Mouse (Mus musculus): Measurements from ENCODE around the gene Olfr190. TPM values are rescaled to one million over a fixed set of nuclear protein-coding genes. Genes with fewer than 3 reads are reported as not detected.
"Not testable (repeated sequence)": the region's sequence is repeated elsewhere in the genome, so short reads cannot be mapped to it uniquely, and the experiment has no call there.

Olfr190 gene
- polyA plus RNA-seq, 1 experiment from 2014 or later: not detected

GRCm38 (mm10) chr16:59049286-59049685 is 28.5 kb downstream of the Olfr190 start:
- H3K9ac ChIP-seq (ENCODE audit: low read depth, low read length); H3K36me3 ChIP-seq (ENCODE audit: control insufficient read depth, insufficient read depth, low read length); H3K4me2 ChIP-seq (ENCODE audit: low read length); H3K27me3 ChIP-seq (replicated peaks; ENCODE audit: control insufficient read depth, insufficient read depth, low read length); H3K4me3 ChIP-seq (ENCODE audit: low read length); H3K4me1 ChIP-seq (ENCODE audit: control insufficient read depth, insufficient read depth, low read depth, low read length); H3K27ac ChIP-seq (ENCODE audit: low read depth, low read length); ATAC-seq; H3K9me3 ChIP-seq (ENCODE audit: control insufficient read depth, low read length): not testable (repeated sequence)
- WGBS: 96% methylated on average over 2 of the region's 2 CpGs

GRCm38 (mm10) chr16:59048860-59049259 is 28.9 kb downstream of the Olfr190 start:
- Histone ChIP-seq H3K4me1 (ENCODE audit: control insufficient read depth, insufficient read depth, low read depth, low read length) (no peaks in the 10 kb centered on the region), H3K4me3 (ENCODE audit: low read length) (no peak overlapping the region), H3K9ac (ENCODE audit: low read depth, low read length) (no peak overlapping the region), H3K36me3 (ENCODE audit: control insufficient read depth, insufficient read depth, low read length) (no peaks in the 10 kb centered on the region), H3K9me3 (ENCODE audit: control insufficient read depth, low read length) (no peaks in the 10 kb centered on the region), H3K4me2 (ENCODE audit: low read length) (no peak overlapping the region), H3K27ac (ENCODE audit: low read depth, low read length) (no peak overlapping the region), H3K27me3 (replicated peaks; ENCODE audit: control insufficient read depth, insufficient read depth, low read length) (no peaks in the 10 kb centered on the region)
- WGBS: 84% methylated on average over 1 of the region's 1 CpGs
- ATAC-seq: no peak

- no peak overlapping the region for H3K4me3 ChIP-seq (ENCODE audit: low read length)
- ATAC-seq: no peak
These were observed 30.2 kb downstream of the Olfr190 start for GRCm38 (mm10) chr16:59047579-59047978.

GRCm38 (mm10) chr16:59045835-59046234 is 32.0 kb downstream of the Olfr190 start:
- H3K27ac ChIP-seq (ENCODE audit: low read depth, low read length): no peak overlapping the region
- no peak overlapping the region for H3K4me3 ChIP-seq (ENCODE audit: low read length)
- WGBS: 84% methylated on average over 3 of the region's 3 CpGs
- H3K9ac ChIP-seq (ENCODE audit: low read depth, low read length): no peak overlapping the region
- no peaks in the 10 kb centered on the region for H3K4me1 ChIP-seq (ENCODE audit: control insufficient read depth, insufficient read depth, low read depth, low read length)
- no peaks in the 10 kb centered on the region for H3K9me3 ChIP-seq (ENCODE audit: control insufficient read depth, low read length)
- H3K36me3 ChIP-seq (ENCODE audit: control insufficient read depth, insufficient read depth, low read length): no peaks in the 10 kb centered on the region
- no peak overlapping the region for H3K4me2 ChIP-seq (ENCODE audit: low read length)
- ATAC-seq: no peak
- H3K27me3 ChIP-seq (replicated peaks; ENCODE audit: control insufficient read depth, insufficient read depth, low read length): no peaks in the 10 kb centered on the region

More at GRCm38 (mm10) chr16:59047579-59047978, 30.2 kb downstream of the Olfr190 start:
- H3K4me1 ChIP-seq (ENCODE audit: control insufficient read depth, insufficient read depth, low read depth, low read length): no peaks in the 10 kb centered on the region
- no peak overlapping the region for H3K27ac ChIP-seq (ENCODE audit: low read depth, low read length)
- 54% methylated on average over 4 of the region's 4 CpGs for WGBS
- no peak overlapping the region for H3K9ac ChIP-seq (ENCODE audit: low read depth, low read length)
- H3K36me3 ChIP-seq (ENCODE audit: control insufficient read depth, insufficient read depth, low read length): no peaks in the 10 kb centered on the region
- no peaks in the 10 kb centered on the region for H3K9me3 ChIP-seq (ENCODE audit: control insufficient read depth, low read length)
- no peaks in the 10 kb centered on the region for H3K27me3 ChIP-seq (replicated peaks; ENCODE audit: control insufficient read depth, insufficient read depth, low read length)
- H3K4me2 ChIP-seq (ENCODE audit: low read length): no peak overlapping the region

GRCm38 (mm10) chr16:59039710-59040109 is 38.1 kb downstream of the Olfr190 start, which contains the start of gene Olfr187:
Olfr187 (minus strand) TSS chr16:59039767.
- H3K4me3 ChIP-seq (ENCODE audit: low read length): no peak within 1 kb of the TSS
- ATAC-seq: no peak
- no peak within 1 kb of the TSS for H3K4me2 ChIP-seq (ENCODE audit: low read length)
- WGBS: 86% methylated on average over 7 of the region's 7 CpGs
- no peaks in the 10 kb centered on the region for H3K27me3 ChIP-seq (replicated peaks; ENCODE audit: control insufficient read depth, insufficient read depth, low read length)
- H3K36me3 ChIP-seq (ENCODE audit: control insufficient read depth, insufficient read depth, low read length): no peaks in the 10 kb centered on the region
- no peak within 1 kb of the TSS for H3K9ac ChIP-seq (ENCODE audit: low read depth, low read length)
- H3K27ac ChIP-seq (ENCODE audit: low read depth, low read length): no peak within 1 kb of the TSS
- no peaks in the 10 kb centered on the region for H3K4me1 ChIP-seq (ENCODE audit: control insufficient read depth, insufficient read depth, low read depth, low read length)
- no peaks in the 10 kb centered on the region for H3K9me3 ChIP-seq (ENCODE audit: control insufficient read depth, low read length)

GRCm38 (mm10) chr16:59030191-59030590 is 47.6 kb downstream of the Olfr190 start, which contains the start of gene Olfr186:
Olfr186 (minus strand) TSS chr16:59030291.
- Histone ChIP-seq H3K9ac (ENCODE audit: low read depth, low read length) (no peak within 1 kb of the TSS), H3K4me1 (ENCODE audit: control insufficient read depth, insufficient read depth, low read depth, low read length) (no peaks in the 10 kb centered on the region), H3K27me3 (replicated peaks; ENCODE audit: control insufficient read depth, insufficient read depth, low read length) (no peaks in the 10 kb centered on the region), H3K36me3 (ENCODE audit: control insufficient read depth, insufficient read depth, low read length) (no peaks in the 10 kb centered on the region), H3K9me3 (ENCODE audit: control insufficient read depth, low read length) (no peaks in the 10 kb centered on the region), H3K4me2 (ENCODE audit: low read length) (no peak within 1 kb of the TSS), H3K4me3 (ENCODE audit: low read length) (no peak within 1 kb of the TSS), H3K27ac (ENCODE audit: low read depth, low read length) (no peak within 1 kb of the TSS)
- WGBS: 91% methylated on average over 4 of the region's 4 CpGs
- no peak for ATAC-seq

Other genes with a start within 250 kb of the Olfr190 start
- not detected in 2 replicates for gene Olfr177, start 203.2 kb downstream of the Olfr190 start, polyA plus RNA-seq (2015; fragmentation: Nextera tagmentation; extraction: Ambion mirVana)
- not detected in 2 replicates for gene Olfr178, start 185.9 kb downstream of the Olfr190 start, polyA plus RNA-seq (2015; fragmentation: Nextera tagmentation; extraction: Ambion mirVana)
- gene Olfr181, start 149.2 kb downstream of the Olfr190 start, polyA plus RNA-seq (2015; fragmentation: Nextera tagmentation; extraction: Ambion mirVana): not detected in 2 replicates
- gene Olfr180, start 148.6 kb downstream of the Olfr190 start, polyA plus RNA-seq (2015; fragmentation: Nextera tagmentation; extraction: Ambion mirVana): not detected in 2 replicates
- gene Olfr183, start 82.6 kb downstream of the Olfr190 start, polyA plus RNA-seq (2015; fragmentation: Nextera tagmentation; extraction: Ambion mirVana): not detected in 2 replicates
- not detected in 2 replicates for gene Olfr186, start 47.7 kb downstream of the Olfr190 start, polyA plus RNA-seq (2015; fragmentation: Nextera tagmentation; extraction: Ambion mirVana)
- gene Olfr187, start 38.2 kb downstream of the Olfr190 start, polyA plus RNA-seq (2015; fragmentation: Nextera tagmentation; extraction: Ambion mirVana): not detected in 2 replicates
- not detected in 2 replicates for gene Olfr191, start 11.8 kb upstream of the Olfr190 start, polyA plus RNA-seq (2015; fragmentation: Nextera tagmentation; extraction: Ambion mirVana)
- gene Olfr193, start 33.9 kb upstream of the Olfr190 start, polyA plus RNA-seq (2015; fragmentation: Nextera tagmentation; extraction: Ambion mirVana): not detected in 2 replicates
- not detected in 2 replicates for gene Olfr194, start 43.1 kb upstream of the Olfr190 start, polyA plus RNA-seq (2015; fragmentation: Nextera tagmentation; extraction: Ambion mirVana)
- not detected in 2 replicates for gene Olfr195, start 69.0 kb upstream of the Olfr190 start, polyA plus RNA-seq (2015; fragmentation: Nextera tagmentation; extraction: Ambion mirVana)
- not detected in 2 replicates for gene Olfr196, start 92.4 kb upstream of the Olfr190 start, polyA plus RNA-seq (2015; fragmentation: Nextera tagmentation; extraction: Ambion mirVana)
- gene Olfr198, start 125.5 kb upstream of the Olfr190 start, polyA plus RNA-seq (2015; fragmentation: Nextera tagmentation; extraction: Ambion mirVana): not detected in 2 replicates
- gene Olfr199, start 141.8 kb upstream of the Olfr190 start, polyA plus RNA-seq (2015; fragmentation: Nextera tagmentation; extraction: Ambion mirVana): not detected in 2 replicates
- gene Olfr201, start 194.6 kb upstream of the Olfr190 start, polyA plus RNA-seq (2015; fragmentation: Nextera tagmentation; extraction: Ambion mirVana): not detected in 2 replicates
- gene Olfr202, start 208.8 kb upstream of the Olfr190 start, polyA plus RNA-seq (2015; fragmentation: Nextera tagmentation; extraction: Ambion mirVana): not detected in 2 replicates
- not detected in 2 replicates for gene Olfr203, start 220.9 kb upstream of the Olfr190 start, polyA plus RNA-seq (2015; fragmentation: Nextera tagmentation; extraction: Ambion mirVana)
- not detected in 2 replicates for gene Olfr204, start 240.2 kb upstream of the Olfr190 start, polyA plus RNA-seq (2015; fragmentation: Nextera tagmentation; extraction: Ambion mirVana)